Mouse (Mus musculus): ENCODE results near the gene Arl4d.

- TF ChIP-seq EP300 (optimal IDR thresholded peaks at IDR 0.05) (no peak), CTCF (IDR thresholded peaks at IDR 0.05; ENCODE audit: low read depth) (no peak)
These were observed 38.7 kb downstream of the Arl4d start for GRCm38 (mm10) chr11:101704081-101704480.

Data from stomach, postnatal 0 days (tissue).